Mouse (Mus musculus) cerebellum, adult 2 months (tissue): Measurements from ENCODE around the gene Spag16. TPM values are rescaled to one million over a fixed set of nuclear protein-coding genes. Genes with fewer than 3 reads are reported as not detected.

Experiments
- DNase-seq, 2 experiments: peaks; one replicate each; pipeline ENCODE4 v3.0.0; 2021
- H3K27ac ChIP-seq: fragments of 200-500 bp; 2 replicates; pipeline ENCODE4 v1.5.1; 2012; ENCODE audit warnings: low read length, control low read depth, inconsistent platforms; ENCODE audit not compliant: insufficient read depth
- H3K27me3 ChIP-seq: fragments of 200-500 bp; 2 replicates; pipeline ENCODE4 v1.6.1; 2012; ENCODE audit warnings: inconsistent platforms, mild to moderate bottlenecking, low read length, moderate library complexity; ENCODE audit not compliant: control insufficient read depth, insufficient read depth
- H3K4me1 ChIP-seq: fragments of 200-500 bp; 2 replicates; pipeline ENCODE4 v1.6.1; 2011; ENCODE audit warnings: low read length; ENCODE audit not compliant: control insufficient read depth, insufficient read depth
- H3K4me3 ChIP-seq: fragments of 200-500 bp; replicated peaks from 2 replicates; pipeline ENCODE3; 2011; ENCODE audit warnings: mild to moderate bottlenecking, low read depth, low read length, control low read depth; ENCODE audit not compliant: insufficient read depth
- CTCF ChIP-seq: fragments of 200-500 bp; IDR thresholded peaks from 2 replicates; pipeline ENCODE4 v1.5.1; 2011; ENCODE audit warnings: low read depth, mild to moderate bottlenecking, control low read depth, low read length, moderate library complexity, borderline replicate concordance; ENCODE audit not compliant: insufficient read depth
- POLR2A ChIP-seq: fragments of 200-500 bp; IDR thresholded peaks from 2 replicates; pipeline ENCODE4 v1.6.1; 2011; ENCODE audit warnings: low read length, control low read depth, borderline replicate concordance; ENCODE audit not compliant: insufficient read depth
- WGBS: fragments of 180-500 bp; shearing (Covaris S2); methylation state at CpG from one replicate; pipeline ENCODE4 v1.1.7; 2018; 5-methylcytosine and 5-hydroxymethylcytosine counted together
- polyA plus RNA-seq: library from polyadenylated mRNA; depleted of rRNA; stranded (reverse); fragments of >200 nt; gene quantifications from 2 replicates; pipeline ENCODE4 v1.2.3, GENCODE M21; 2012

Gene Spag16
- polyA plus RNA-seq, 1 experiment: 0.61 TPM

- no peak for TF ChIP-seq POLR2A
- no peak for TF ChIP-seq CTCF
Observed at GRCm38 (mm10) chr1:70128035-70128434, 301.3 kb downstream of the Spag16 start.

GRCm38 (mm10) chr1:70135547-70135946 is 308.8 kb downstream of the Spag16 start:
- Histone ChIP-seq H3K27me3 (no peaks in the 10 kb centered on the region), H3K27ac (no peak overlapping the region), H3K4me3 (no peak overlapping the region), H3K4me1 (no peaks in the 10 kb centered on the region)
- DNase-seq: no peak
- 27% methylated on average over 2 of the region's 2 CpGs for WGBS
- TF ChIP-seq CTCF (no peak), POLR2A (no peak)

More at GRCm38 (mm10) chr1:70128035-70128434, 301.3 kb downstream of the Spag16 start:
- no peak for DNase-seq
- 66% methylated on average over 2 of the region's 2 CpGs for WGBS
- H3K4me3 ChIP-seq: no peak overlapping the region
- H3K27me3 ChIP-seq: no peaks in the 10 kb centered on the region
- no peak overlapping the region for H3K27ac ChIP-seq
- H3K4me1 ChIP-seq: no peaks in the 10 kb centered on the region

- WGBS: 33% methylated on average over 3 of the region's 3 CpGs
- TF ChIP-seq CTCF (no peak), POLR2A (no peak)
Observed at GRCm38 (mm10) chr1:70165343-70166158, 338.8 kb downstream of the Spag16 start.

GRCm38 (mm10) chr1:70180123-70180741 is 353.5 kb downstream of the Spag16 start:
- no peaks in the 10 kb centered on the region for H3K27me3 ChIP-seq
- no peak overlapping the region for H3K4me3 ChIP-seq
- no peaks in the 10 kb centered on the region for H3K4me1 ChIP-seq
- no peak for DNase-seq
- WGBS: 83% methylated on average over 4 of the region's 4 CpGs
- H3K27ac ChIP-seq: no peak overlapping the region
- TF ChIP-seq CTCF: no peak
- no peak for TF ChIP-seq POLR2A

More at GRCm38 (mm10) chr1:70165343-70166158, 338.8 kb downstream of the Spag16 start:
- no peak for DNase-seq
- H3K27ac ChIP-seq: no peak overlapping the region
- no peaks in the 10 kb centered on the region for H3K4me1 ChIP-seq
- no peaks in the 10 kb centered on the region for H3K27me3 ChIP-seq
- H3K4me3 ChIP-seq: no peak overlapping the region

GRCm38 (mm10) chr1:70264815-70265214 is 438.0 kb downstream of the Spag16 start:
- no peak for DNase-seq
- Histone ChIP-seq H3K27me3 (no peaks in the 10 kb centered on the region), H3K4me3 (no peak overlapping the region), H3K27ac (no peak overlapping the region), H3K4me1 (no peaks in the 10 kb centered on the region)
- no peak for TF ChIP-seq CTCF
- no peak for TF ChIP-seq POLR2A
- WGBS: 13% methylated on average over 9 of the region's 9 CpGs

GRCm38 (mm10) chr1:70265920-70266505 is 439.2 kb downstream of the Spag16 start:
- Histone ChIP-seq H3K4me3 (no peak overlapping the region), H3K4me1 (no peaks in the 10 kb centered on the region), H3K27me3 (no peaks in the 10 kb centered on the region), H3K27ac (no peak overlapping the region)
- WGBS: 81% methylated on average over 5 of the region's 5 CpGs
- no peak for TF ChIP-seq POLR2A
- TF ChIP-seq CTCF: no peak
- no peak for DNase-seq

GRCm38 (mm10) chr1:70270139-70270538 is 443.4 kb downstream of the Spag16 start:
- H3K27ac ChIP-seq: no peak overlapping the region
- 25% methylated on average over 8 of the region's 8 CpGs for WGBS

More at GRCm38 (mm10) chr1:70270139-70270538, 443.4 kb downstream of the Spag16 start:
- no peak for DNase-seq
- H3K4me1 ChIP-seq: no peaks in the 10 kb centered on the region
- TF ChIP-seq POLR2A (no peak), CTCF (no peak)
- H3K27me3 ChIP-seq: no peaks in the 10 kb centered on the region
- H3K4me3 ChIP-seq: no peak overlapping the region
